Mouse (Mus musculus): ENCODE measurements at regions not wholly inside any gene's neighbourhood (a gene's known extent, or its start where the extent isn't known, plus 50 kb on each side); places are given as distances from the start of the nearest gene placed in this dataset.

- Histone ChIP-seq H3K9me3 (ENCODE audit: control insufficient read depth, low read length) (no peaks in the 10 kb centered on the region), H3K9ac (replicated peaks) (no peak overlapping the region), H3K36me3 (replicated peaks; ENCODE audit: control insufficient read depth, insufficient read depth, low read depth) (no peaks in the 10 kb centered on the region), H3K4me2 (ENCODE audit: low read depth) (no peak overlapping the region), H3K4me3 (ENCODE audit: insufficient read depth in 1 of 2, low read depth in 2 of 2, low read length in 2 of 2) (no peak overlapping the region), H3K27me3 (ENCODE audit: control insufficient read depth, insufficient read depth, low read length) (no peaks in the 10 kb centered on the region), H3K27ac (no peak overlapping the region), H3K4me1 (replicated peaks; ENCODE audit: control insufficient read depth in 2 of 2, insufficient read depth in 2 of 2, low read length in 1 of 2) (no peaks in the 10 kb centered on the region)
- TF ChIP-seq CTCF (IDR thresholded peaks at IDR 0.05; ENCODE audit: low read depth) (no peak), EP300 (IDR thresholded peaks at IDR 0.05; ENCODE audit: low read depth) (no peak)
- DNase-seq (ENCODE audit: low read depth in 3 of 3, low spot score in 3 of 3) (no peak), ATAC-seq (ENCODE audit: insufficient read depth) (no peak)
- WGBS (ENCODE audit: insufficient replicate concordance), result 69% methylated on average over 4 of the region's 4 CpGs
Observed at GRCm38 (mm10) chr16:75366727-75367126, 219.1 kb downstream of the Lipi start.

GRCm38 (mm10) chr16:75365361-75365994, 220.4 kb downstream of the Lipi start:
- WGBS (ENCODE audit: insufficient replicate concordance), result 56% methylated on average over 8 of the region's 8 CpGs
- DNase-seq (ENCODE audit: low read depth in 3 of 3, low spot score in 3 of 3) (no peak), ATAC-seq (ENCODE audit: insufficient read depth) (no peak)
- Histone ChIP-seq H3K36me3 (replicated peaks; ENCODE audit: control insufficient read depth, insufficient read depth, low read depth) (no peaks in the 10 kb centered on the region), H3K4me2 (ENCODE audit: low read depth) (no peak overlapping the region), H3K4me3 (ENCODE audit: insufficient read depth in 1 of 2, low read depth in 2 of 2, low read length in 2 of 2) (no peak overlapping the region), H3K27ac (no peak overlapping the region), H3K9ac (replicated peaks) (no peak overlapping the region), H3K9me3 (ENCODE audit: control insufficient read depth, low read length) (no peaks in the 10 kb centered on the region), H3K27me3 (ENCODE audit: control insufficient read depth, insufficient read depth, low read length) (no peaks in the 10 kb centered on the region), H3K4me1 (replicated peaks; ENCODE audit: control insufficient read depth in 2 of 2, insufficient read depth in 2 of 2, low read length in 1 of 2) (no peaks in the 10 kb centered on the region; a peak in 1 of 4 replicates)
- no peak for TF ChIP-seq CTCF (IDR thresholded peaks at IDR 0.05; ENCODE audit: low read depth)
- TF ChIP-seq EP300 (IDR thresholded peaks at IDR 0.05; ENCODE audit: low read depth), result no peak

- no peak overlapping the region for H3K4me2 ChIP-seq (ENCODE audit: low read depth)
- H3K36me3 ChIP-seq (replicated peaks; ENCODE audit: control insufficient read depth, insufficient read depth, low read depth), result no peaks in the 10 kb centered on the region
- no peak overlapping the region for H3K4me3 ChIP-seq (ENCODE audit: insufficient read depth in 1 of 2, low read depth in 2 of 2, low read length in 2 of 2)
- no peak overlapping the region for H3K9ac ChIP-seq (replicated peaks)
- DNase-seq (ENCODE audit: low read depth in 3 of 3, low spot score in 3 of 3) (no peak), ATAC-seq (ENCODE audit: insufficient read depth) (no peak)
- TF ChIP-seq EP300 (IDR thresholded peaks at IDR 0.05; ENCODE audit: low read depth), result no peak
- TF ChIP-seq CTCF (IDR thresholded peaks at IDR 0.05; ENCODE audit: low read depth), result peak; percentile 11; the same call in 1 of the 2 replicates
- H3K27me3 ChIP-seq (ENCODE audit: control insufficient read depth, insufficient read depth, low read length), result no peaks in the 10 kb centered on the region
- no peaks in the 10 kb centered on the region; a peak in 1 of 4 replicates for H3K4me1 ChIP-seq (replicated peaks; ENCODE audit: control insufficient read depth in 2 of 2, insufficient read depth in 2 of 2, low read length in 1 of 2)
- H3K27ac ChIP-seq, result no peak overlapping the region
- 40% methylated on average over 4 of the region's 4 CpGs for WGBS (ENCODE audit: insufficient replicate concordance)
- H3K9me3 ChIP-seq (ENCODE audit: control insufficient read depth, low read length), result no peaks in the 10 kb centered on the region
Observed at GRCm38 (mm10) chr16:75362095-75362494, 223.8 kb downstream of the Lipi start.

GRCm38 (mm10) chr16:75360791-75361190, 225.1 kb downstream of the Lipi start:
- Histone ChIP-seq H3K4me3 (ENCODE audit: insufficient read depth in 1 of 2, low read depth in 2 of 2, low read length in 2 of 2) (no peak overlapping the region), H3K27ac (no peak overlapping the region), H3K27me3 (ENCODE audit: control insufficient read depth, insufficient read depth, low read length) (no peaks in the 10 kb centered on the region), H3K4me1 (replicated peaks; ENCODE audit: control insufficient read depth in 2 of 2, insufficient read depth in 2 of 2, low read length in 1 of 2) (no peaks in the 10 kb centered on the region; a peak in 1 of 4 replicates), H3K9me3 (ENCODE audit: control insufficient read depth, low read length) (no peaks in the 10 kb centered on the region), H3K4me2 (ENCODE audit: low read depth) (no peak overlapping the region), H3K36me3 (replicated peaks; ENCODE audit: control insufficient read depth, insufficient read depth, low read depth) (no peaks in the 10 kb centered on the region), H3K9ac (replicated peaks) (no peak overlapping the region)
- ATAC-seq (ENCODE audit: insufficient read depth), result 0 out of 2 replicates have a peak, but pooled peaks have one; percentile 18
- TF ChIP-seq CTCF (IDR thresholded peaks at IDR 0.05; ENCODE audit: low read depth) (no peak), EP300 (IDR thresholded peaks at IDR 0.05; ENCODE audit: low read depth) (no peak)
- no peak for DNase-seq (ENCODE audit: low read depth in 3 of 3, low spot score in 3 of 3)
- 62% methylated on average over 4 of the region's 4 CpGs for WGBS (ENCODE audit: insufficient replicate concordance)

GRCm38 (mm10) chr16:75353394-75353793, 232.5 kb downstream of the Lipi start:
- Histone ChIP-seq H3K27ac (no peak overlapping the region), H3K9ac (replicated peaks) (no peak overlapping the region), H3K9me3 (ENCODE audit: control insufficient read depth, low read length) (no peaks in the 10 kb centered on the region), H3K4me2 (ENCODE audit: low read depth) (no peak overlapping the region), H3K36me3 (replicated peaks; ENCODE audit: control insufficient read depth, insufficient read depth, low read depth) (no peaks in the 10 kb centered on the region), H3K27me3 (ENCODE audit: control insufficient read depth, insufficient read depth, low read length) (no peaks in the 10 kb centered on the region), H3K4me1 (replicated peaks; ENCODE audit: control insufficient read depth in 2 of 2, insufficient read depth in 2 of 2, low read length in 1 of 2) (0 out of 4 replicates have a peak, but pooled peaks cover 0 to 4% of the 10 kb centered on the region in 2 experiments), H3K4me3 (ENCODE audit: insufficient read depth in 1 of 2, low read depth in 2 of 2, low read length in 2 of 2) (no peak overlapping the region)
- WGBS (ENCODE audit: insufficient replicate concordance), result 52% methylated on average over 1 of the region's 1 CpGs
- DNase-seq (ENCODE audit: low read depth in 3 of 3, low spot score in 3 of 3) (no peak), ATAC-seq (ENCODE audit: insufficient read depth) (peak; percentile 50; the same call in 1 of the 2 replicates)
- TF ChIP-seq EP300 (IDR thresholded peaks at IDR 0.05; ENCODE audit: low read depth) (0 out of 2 replicates have a peak, but pooled peaks have one; percentile 25), CTCF (IDR thresholded peaks at IDR 0.05; ENCODE audit: low read depth) (no peak)
